Mouse (Mus musculus): ENCODE measurements around the gene Kcnk5.

Gene Kcnk5

DNA sequence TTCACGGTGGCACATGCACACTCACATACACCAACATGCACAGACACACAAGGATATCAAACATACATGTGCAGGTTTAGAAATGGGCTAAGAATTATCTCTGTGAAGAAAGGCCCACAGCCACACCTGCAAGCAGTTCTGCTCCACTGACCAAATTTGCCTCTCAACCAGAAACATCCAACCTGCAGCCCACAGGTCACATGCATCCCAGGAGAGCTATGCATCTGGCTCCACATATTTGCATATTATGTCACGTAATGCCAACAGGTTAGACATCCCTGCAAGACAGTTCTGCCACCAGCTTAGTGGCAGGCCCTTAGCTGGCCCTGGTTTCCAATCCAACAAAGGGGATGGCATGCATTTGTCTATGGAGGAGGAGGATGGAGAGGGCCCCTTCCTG lies 13.6 kb downstream of the Kcnk5 start:
- DNase-seq (ENCODE audit: low spot score) = no peak

DNA sequence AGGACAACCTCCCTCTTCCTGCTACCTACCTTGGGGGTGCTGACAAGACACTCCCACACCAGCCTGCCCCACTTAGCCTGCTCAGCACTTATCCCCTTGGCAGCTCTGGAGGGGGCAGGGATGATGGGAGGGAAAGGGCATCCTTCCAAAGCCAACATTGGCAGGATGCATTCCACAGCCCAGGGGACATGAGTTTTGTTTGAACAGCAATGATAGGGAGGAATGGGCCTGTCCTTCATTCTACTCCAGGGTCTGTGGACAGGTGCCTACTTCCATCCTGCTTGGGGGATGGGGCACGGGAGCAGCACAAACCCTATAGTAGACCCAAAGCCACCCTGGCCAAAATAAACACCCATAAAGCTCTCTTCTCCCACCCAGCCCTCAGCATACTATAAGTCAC lies 16.2 kb downstream of the Kcnk5 start:
- DNase-seq (ENCODE audit: low spot score) = peak; percentile 60

DNA sequence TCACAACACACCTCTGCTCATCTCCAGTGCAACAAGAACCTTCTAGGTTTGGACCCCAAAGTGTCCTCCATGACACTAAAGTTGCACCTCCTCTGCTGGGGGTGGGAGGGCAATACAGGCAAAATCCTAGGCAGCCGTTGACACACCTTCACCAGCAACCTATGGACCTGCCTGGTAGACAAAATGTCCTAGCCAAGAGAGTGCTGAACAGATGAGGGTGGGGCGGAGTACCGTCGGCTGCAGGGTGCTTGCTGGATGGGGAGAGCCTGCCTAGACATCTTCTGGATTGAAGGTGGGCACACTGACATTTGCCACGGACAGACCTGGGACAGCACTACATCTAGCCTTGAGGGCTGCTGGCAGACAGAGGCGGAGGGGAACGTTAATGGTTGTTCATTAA lies 17.2 kb downstream of the Kcnk5 start:
- DNase-seq (ENCODE audit: low spot score) = no peak

DNA sequence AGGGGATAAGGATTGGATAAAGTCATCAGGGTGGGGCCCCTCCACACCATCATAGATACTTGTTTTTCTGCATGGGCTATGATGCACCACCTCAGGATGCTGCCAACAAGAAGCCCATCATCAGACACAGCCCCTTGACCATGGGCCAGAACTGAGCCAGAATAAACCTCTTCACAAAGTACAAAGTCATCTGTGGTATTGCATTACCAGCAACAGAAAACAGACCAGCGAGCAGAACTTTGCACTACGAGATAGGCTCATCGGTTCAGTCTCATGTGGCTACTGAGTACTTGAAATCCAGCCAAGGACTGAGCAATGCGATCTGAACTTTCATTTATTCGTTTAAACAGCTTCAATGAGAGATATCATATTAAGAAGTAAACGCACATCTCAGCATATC lies 18.9 kb downstream of the Kcnk5 start:
- no peak for DNase-seq (ENCODE audit: low spot score)

DNA sequence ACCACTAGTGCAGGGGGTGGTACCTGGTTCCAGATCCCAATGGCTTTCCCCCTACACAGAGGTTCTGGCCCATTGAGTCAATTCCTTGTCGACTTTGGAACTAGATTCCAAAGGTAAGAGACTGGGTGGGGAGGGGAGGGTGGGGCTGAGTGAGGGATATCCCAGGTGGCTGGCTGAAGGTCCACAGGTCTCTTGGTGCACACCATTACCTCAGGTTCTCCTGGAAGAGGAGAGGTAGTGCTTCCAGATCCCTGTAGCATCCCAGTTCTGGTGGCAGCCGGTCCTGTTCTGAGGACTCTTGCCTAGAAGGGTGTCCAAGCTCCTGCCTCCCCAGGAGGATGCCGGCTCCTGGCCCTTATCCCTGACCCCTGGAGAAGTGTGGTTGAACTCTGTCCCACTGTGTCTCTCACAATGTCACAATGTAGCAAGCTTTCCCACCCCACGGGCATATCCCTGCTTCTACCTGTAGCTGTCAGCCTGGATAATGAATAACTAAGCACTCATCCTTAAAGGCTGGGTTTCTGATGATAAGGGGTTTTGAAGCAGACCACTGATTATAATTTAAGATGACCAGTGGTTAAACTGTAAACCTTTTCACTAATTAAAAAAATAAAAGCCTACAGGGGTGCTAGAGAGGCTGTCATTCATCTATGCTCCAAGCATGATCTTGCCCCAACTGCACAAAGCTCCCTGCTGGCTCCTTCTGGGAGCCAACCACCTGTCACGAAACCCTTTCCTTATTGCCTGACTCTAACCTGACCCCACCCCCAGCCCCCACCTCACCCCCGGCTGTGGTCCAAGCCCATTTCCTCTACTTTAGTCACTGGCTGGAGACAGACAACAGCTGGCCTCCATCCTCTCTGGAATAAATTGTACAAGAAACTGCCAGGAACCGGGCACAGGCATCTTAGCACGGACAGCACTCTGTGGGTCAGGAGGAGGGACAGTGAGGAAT lies 22.6 kb downstream of the Kcnk5 start:
- DNase-seq (ENCODE audit: low spot score) = peak; percentile 17

DNA sequence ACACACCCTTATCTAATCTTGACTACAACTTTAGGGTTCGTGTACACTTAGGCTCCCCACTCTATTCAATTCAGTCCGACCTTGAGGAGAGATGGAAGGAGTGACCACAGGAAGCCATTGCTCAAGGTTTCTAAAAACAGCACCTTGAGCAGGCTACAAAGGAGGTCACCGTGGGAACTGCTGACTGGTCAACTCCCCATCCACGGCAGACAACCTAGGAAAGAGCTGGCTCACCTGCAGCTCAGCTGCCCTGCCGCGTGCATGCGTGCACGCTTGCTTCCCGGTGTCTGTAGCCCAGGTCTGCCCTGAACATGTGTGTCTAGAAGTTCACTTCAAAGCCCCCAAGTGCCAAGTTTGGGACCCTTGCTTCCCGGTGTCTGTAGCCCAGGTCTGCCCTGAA lies 24.0 kb downstream of the Kcnk5 start:
- DNase-seq (ENCODE audit: low spot score) = no peak

DNA sequence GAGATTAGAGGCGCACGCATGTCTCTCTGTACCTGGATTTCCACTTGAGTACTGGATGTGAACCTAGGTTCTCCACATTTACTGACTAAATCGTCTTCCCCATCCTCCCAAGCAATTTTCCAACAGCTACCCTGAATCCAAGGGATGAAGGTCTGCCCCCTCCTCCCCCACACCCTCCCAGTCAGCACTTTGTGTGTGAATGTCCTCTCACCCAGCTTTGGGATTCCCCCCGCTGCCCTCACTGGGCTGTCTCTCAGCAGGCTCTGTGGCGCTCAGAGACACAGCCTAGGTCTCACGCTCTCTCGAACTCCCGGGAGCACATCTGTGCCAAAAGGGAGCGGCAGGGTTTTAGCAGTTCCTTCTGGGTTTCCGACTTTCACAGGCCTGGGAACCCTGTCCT lies 25.9 kb downstream of the Kcnk5 start:
- DNase-seq (ENCODE audit: low spot score) = no peak

DNA sequence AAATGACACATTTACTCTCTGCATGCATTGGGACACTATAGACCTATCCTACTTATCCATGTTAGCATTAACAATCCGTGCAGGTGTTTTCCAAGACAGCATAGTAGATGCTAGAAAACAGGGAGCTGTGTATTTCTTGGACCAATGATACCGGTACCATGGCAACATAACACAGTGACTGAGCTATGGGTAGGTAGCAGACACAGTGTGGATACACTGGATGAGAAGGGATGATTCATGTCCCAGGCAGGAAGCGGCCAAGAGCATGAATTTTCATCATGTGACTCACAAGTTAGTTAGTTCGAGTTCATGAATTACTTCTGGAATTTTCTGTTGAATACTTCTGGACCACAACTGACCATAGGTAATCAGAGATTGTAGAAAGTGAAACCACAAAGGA lies 26.7 kb downstream of the Kcnk5 start:
- no peak for DNase-seq (ENCODE audit: low spot score)

DNA sequence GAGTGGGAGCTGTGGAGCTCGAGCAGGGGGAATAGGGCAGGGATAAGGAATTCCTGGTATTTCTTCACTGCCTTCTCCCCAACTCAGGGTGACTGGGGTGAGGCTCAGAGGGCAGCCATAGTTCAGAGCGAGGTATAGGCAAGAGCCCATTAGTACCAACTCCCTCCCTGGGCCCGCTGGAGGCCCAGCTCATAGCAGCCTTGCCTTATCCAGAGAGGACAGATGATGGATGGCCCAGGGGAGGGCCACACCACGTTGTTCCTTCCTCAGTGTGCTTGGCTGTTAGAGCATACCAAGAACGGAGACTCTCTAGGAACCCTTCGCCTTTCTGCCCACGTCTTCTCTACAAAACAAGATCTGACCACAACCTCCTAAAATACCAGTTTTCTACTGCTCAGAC lies 27.4 kb downstream of the Kcnk5 start:
- no peak for DNase-seq (ENCODE audit: low spot score)

DNA sequence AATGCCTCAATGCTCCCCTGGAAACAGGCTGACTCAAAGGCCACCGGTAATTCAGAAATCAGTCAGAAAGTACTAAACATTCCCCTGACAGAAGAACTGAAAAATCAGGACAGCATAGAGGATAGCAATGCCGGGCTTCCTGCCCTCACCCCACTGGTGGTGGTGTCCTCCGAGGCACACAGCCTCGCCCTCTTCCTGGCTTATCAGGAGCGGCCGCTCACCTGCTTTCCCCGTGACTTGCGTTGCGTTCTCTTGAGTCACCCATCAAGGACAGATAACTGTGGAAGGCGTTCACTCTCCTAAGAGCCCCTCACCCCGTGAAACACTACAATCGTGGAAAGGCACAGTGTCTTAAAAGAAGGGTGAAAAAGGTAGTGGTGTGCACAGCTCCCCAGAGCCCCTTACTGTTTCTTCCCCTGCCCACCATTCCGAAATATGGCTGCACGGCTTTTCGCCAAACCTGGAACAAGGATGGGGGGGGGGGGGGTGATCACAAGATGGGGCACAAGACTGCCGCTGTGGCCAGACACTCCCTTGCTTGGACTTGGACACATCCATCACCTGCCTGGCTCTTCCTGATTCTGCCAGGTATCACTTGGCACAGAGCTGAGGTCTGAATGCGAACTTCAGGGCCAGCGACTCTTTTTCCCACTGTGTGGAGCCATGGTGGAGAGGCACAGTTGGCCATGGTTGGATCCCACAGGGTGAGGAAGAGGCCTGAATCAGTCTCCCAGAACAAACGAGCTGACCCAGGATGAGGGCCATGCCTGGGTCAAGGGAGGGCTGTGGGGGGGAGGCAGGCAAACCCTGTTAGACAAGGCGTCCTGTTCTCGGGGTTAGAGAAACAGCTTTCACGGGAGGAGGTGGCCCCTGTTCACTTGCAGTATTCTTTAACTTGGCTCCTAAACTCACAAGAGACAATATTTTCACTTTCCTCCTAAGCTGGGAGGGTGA lies 32.2 kb downstream of the Kcnk5 start:
- DNase-seq (ENCODE audit: low spot score) = no peak

DNA sequence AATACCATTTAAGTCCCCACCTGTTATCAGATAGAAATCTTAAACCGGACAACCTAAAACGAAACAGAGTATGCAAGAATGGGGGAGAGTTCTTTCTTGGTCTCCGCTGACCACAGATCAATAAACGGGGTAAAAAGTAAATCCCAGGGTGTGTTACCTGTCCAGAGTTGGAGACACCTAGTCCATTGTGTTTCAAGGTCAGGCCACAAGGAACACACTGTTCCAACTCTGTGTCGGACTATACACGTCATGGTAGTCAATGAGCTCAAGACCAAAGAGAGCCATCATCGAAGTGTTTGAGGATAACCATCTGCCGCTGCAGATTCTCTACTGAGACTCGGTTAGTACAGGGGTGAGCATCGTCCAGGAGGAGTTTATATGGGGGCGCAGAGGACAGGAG lies 33.1 kb downstream of the Kcnk5 start:
- DNase-seq (ENCODE audit: low spot score) = no peak

DNA sequence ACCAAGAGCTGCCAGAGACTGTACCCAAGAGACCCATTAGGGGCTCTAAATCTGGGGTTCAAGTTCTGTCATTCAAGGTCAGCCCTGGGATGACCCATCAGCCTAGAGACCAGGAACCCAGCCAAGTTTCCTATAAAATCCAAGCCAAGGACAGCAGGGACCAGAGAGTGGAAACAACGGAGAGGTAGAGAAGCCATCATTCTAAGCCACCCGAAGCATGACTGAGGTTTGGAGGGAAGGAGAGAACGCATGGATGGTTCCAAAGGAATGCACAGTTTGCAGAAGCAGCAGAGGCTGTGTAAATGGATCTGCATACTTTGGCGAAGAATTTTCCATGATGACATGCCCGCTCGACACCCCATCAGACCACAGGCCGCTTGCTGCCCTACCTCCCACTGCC lies 33.8 kb downstream of the Kcnk5 start:
- no peak for DNase-seq (ENCODE audit: low spot score)

DNA sequence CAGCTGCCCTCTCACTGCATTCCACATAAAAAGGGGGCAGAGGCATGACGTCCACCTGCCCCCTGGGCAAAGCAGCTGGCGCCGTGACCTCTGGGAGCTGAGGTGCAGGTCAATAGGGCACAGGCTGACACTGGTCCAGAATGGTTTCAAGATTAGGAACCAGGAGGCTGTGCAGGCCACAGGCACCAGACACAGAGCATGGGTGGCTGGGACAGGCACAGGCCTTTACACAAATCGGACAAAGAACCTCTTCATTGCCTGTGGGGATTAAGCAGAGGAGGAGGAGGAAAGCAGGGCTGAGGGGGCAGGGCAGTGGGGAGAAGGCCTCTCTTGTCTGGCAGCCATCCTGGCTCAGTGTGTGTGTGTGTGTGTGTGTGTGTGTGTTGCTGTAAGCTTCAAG lies 37.5 kb downstream of the Kcnk5 start:
- no peak for DNase-seq (ENCODE audit: low spot score)

DNA sequence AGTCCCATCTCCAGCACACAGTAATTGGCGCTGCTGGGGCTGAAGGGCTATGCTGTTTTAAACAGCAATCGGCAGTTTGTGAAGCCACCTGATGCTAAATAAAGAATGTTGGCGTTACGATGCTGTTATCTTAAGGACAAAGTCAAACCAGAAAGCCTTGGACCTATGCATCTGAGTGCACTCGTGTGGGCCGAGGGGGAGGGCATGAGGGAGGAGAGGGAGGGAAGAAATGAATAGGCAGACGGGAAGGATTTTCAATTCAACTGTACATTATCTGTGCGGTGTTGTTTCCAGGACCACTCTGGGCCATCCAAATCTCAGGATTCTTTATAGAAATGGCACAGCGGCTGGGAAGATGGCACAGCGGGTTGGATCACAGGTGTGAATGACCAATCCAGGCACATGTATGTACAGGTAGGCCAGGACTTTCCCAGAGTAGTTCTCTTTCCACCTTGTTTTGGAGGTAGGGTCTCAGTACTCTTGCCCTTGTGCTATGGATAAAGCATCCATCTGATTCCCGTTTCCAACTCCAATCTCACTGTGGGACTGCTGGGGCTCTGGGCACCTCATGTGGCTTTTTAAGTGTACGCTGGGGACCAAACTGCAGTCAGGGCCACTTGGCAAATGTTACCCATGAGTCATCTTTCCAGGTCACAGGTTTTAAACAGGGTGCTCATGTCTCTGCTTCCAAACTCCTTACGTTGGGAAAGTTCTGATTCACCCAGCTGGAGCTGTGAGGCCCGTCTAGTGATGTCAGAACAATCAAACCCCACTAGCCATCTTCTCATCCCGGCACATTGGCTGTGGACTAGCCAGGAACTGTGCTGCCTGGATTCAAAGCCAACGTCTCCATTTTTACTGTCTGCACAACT lies 42.9 kb downstream of the Kcnk5 start, which contains the start of gene Saysd1:
Gene Saysd1, minus strand, starts transcription at position 51 of the 872 bp plus-strand sequence.
- no peak for DNase-seq (ENCODE audit: low spot score)

DNA sequence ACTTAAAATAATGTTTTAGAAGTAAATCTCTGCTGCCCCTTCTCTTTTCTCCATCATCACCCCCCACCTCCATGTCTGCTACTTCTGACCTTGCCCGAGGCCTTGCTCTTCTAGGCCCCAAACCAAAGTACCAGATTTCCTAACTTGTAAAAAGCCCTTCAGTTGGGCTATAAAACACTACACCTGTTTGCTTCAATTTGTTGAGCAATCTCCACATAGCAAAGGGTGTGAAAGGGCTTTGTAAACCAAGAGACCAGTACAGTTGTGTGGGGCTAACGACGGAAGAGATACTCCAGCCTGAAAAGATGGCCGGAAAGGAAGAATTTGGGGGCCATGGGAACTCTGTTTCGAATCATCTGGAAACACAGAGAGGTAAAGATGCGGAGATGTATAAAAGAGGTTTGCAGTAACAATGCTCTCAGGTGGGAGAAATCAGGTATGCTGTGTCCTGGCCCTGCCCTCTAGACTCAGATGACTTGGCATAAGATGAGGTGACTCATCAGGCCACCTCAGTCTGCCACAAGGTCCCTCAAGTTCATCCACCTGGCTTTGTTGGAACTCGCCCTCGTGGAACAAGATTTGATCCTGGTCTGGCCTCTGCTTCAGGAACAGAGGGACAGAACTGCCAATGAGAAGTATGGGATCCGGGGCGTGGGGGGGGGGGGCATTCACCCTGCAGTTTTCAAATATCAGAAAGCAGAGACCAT lies 46.5 kb downstream of the Kcnk5 start:
- peak; percentile 29 for DNase-seq (ENCODE audit: low spot score)

DNA sequence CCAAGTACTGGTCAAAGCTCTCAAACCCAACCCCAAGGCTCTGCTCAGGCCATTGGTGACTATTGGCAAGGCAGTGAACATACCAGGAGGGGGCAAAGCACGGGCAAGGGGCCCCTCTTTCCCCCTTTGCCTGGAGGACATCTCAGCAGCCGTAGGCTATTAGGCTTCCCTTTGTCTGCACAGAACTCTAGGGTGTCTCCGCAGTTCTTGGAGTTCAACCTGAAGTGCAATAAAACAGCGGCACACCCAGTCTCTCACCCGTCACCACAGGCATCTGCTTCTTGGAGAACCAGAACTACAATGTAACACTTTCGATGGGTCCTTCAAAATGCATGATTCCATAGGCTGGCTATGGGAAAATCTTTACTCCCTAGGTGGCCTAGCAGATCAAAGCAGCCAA lies 53.4 kb downstream of the Kcnk5 start:
- DNase-seq (ENCODE audit: low spot score) = no peak

DNA sequence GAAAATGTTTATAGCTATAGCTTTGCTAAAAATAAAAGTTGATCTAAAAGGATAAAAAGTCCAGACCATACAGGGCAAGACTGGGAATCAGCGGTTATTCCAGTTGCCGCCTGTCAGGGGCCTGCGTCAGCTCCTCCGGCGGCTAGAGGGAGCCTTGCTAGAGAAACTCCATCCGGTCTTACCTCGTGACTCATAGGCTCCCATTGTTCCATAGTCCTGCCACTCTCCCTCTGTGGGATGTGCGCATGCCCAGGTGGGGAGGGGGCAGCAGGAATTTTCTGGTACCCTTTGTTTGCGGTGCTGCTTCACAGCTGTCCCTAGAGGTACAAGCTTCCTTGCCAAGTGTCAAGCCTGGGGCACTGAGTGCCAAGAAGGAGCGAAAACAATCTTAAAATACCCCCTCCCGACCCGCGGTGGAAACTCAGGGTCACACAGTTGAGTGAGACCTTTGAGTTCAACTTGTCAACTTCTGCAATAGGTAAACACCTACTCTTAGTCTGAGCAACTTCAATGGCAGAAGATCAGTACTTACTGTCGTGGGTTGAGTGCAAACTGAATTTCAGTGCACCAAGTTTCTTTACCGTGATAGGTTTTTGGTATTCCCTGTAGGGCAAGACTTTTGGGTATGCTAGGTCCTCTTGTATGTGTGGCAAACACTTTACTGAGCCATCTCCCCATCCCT lies 54.1 kb downstream of the Kcnk5 start:
- DNase-seq (ENCODE audit: low spot score) = no peak

DNA sequence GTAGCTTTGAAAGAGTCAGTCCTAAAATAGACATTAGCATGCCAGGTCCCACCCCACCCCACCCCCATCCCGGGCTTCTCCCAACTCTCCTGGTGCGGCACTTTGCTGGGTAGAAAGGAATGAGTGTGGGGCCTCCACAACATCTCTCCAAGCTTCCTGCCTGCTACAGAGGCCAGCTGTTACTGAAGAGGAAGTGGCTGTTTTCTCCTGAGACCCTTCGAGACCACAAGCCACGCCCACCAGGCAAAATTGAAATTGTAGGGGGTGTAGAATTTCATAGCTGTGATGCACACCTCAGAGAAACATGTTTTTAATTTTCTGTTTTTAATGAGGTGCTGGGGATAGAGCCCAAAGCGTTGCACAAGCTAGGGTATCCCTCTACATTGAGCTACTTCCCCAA lies 60.7 kb downstream of the Kcnk5 start:
- no peak for DNase-seq (ENCODE audit: low spot score)

DNA sequence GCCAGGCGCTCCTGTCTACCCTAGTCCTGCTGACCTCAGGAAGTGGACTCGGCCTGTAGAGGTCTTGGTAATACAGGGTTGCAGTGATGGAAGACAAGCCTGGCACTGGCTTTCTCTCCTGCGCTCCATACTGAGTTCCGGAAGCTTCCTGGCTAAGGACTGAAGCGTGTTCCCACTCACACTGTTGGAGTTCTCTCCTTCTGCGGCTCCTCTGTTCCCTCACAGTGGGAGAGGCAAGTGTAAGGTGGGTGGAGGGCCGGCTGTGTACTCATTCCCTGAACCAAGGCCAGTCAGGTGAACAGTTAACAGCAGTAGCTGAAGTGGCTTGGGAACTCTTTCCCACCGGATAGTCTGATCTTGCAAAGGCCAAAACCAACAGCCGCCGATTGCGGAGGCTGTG lies 61.6 kb downstream of the Kcnk5 start:
- DNase-seq (ENCODE audit: low spot score) = no peak

DNA sequence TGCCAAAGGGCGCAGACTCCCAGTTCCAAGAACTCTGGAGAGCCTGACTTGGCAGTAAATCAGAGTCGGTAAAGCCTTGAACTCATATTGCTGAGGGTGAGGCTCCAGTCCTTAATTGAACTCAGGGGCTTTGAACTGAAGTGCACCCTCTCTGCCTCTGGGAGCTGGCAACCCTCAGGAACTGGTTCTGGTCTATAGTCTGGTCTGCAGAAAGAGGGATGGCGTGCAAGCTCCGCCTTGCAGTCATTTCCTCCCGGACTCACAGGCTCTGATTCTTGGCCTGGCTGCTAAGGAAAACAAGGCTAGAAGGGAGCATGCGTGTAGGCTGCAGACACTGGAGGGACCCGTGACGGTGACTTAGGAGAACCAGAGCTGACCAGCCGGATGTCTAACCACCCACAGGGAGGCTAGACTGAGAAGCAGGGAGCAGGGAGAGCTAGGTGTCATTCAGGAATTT lies 65.4 kb downstream of the Kcnk5 start:
- peak; percentile 50 for DNase-seq (ENCODE audit: low spot score)

DNA sequence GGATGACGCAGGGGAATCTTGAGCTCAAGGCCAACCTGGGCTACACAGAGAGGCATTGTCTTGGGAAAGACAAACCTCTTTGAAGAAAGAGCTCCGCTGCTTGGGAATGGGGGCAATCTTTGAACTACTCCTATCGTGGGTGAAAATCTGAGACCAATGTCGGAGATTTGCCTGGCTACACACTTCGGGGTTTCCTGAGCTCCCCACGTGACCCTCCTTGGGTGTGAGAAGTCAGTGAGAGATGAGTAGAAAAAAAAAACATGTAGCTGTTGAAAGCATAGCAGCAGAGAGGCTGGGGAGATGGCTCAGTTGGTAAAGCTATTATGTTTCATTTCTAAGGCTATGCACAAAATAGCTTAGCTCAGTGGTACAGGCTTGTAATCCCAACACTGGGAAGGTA lies 66.7 kb downstream of the Kcnk5 start:
- DNase-seq (ENCODE audit: low spot score) = no peak

Data from lung, postnatal 25 days (tissue).